Mouse (Mus musculus) forebrain, embryonic 10.5 days (tissue): ENCODE data around the gene Igsf6. TPM values are rescaled to one million over a fixed set of nuclear protein-coding genes. Genes with fewer than 3 reads are reported as not detected.

Experiments
- DNase-seq: peaks from one replicate; pipeline ENCODE4 v3.0.0-alpha.2; 2017; ENCODE audit warnings: low spot score; ENCODE audit errors: extremely low spot score
- H3K27ac ChIP-seq: fragments of 300-500 bp; sonication (generic); 2 replicates; pipeline ENCODE4 v1.5.1; 2016; ENCODE audit warnings: mild to moderate bottlenecking
- H3K27me3 ChIP-seq: fragments of 300-500 bp; sonication (generic); 2 replicates; pipeline ENCODE4 v1.6.1; 2016; ENCODE audit warnings: mild to moderate bottlenecking; ENCODE audit not compliant: poor library complexity, severe bottlenecking
- H3K36me3 ChIP-seq: fragments of 300-500 bp; sonication (generic); replicated peaks from 2 replicates; pipeline ENCODE4 v1.6.1; 2016; ENCODE audit warnings: mild to moderate bottlenecking, moderate library complexity
- H3K4me1 ChIP-seq: fragments of 300-500 bp; sonication (generic); 2 replicates; pipeline ENCODE4 v1.6.1; 2016
- H3K4me3 ChIP-seq: fragments of 300-500 bp; sonication (generic); 2 replicates; pipeline ENCODE4 v1.5.1; 2016; ENCODE audit warnings: mild to moderate bottlenecking, moderate library complexity
- H3K9me3 ChIP-seq: fragments of 300-500 bp; sonication (generic); 2 replicates; pipeline ENCODE4 v1.6.1; 2016; ENCODE audit warnings: mild to moderate bottlenecking, moderate library complexity
- WGBS: fragments of 180-500 bp; shearing (Covaris S2); methylation state at CpG from one replicate; pipeline ENCODE4 v1.1.7; 2016; 5-methylcytosine and 5-hydroxymethylcytosine counted together
- polyA plus RNA-seq: library from polyadenylated mRNA; unstranded; fragments of >200 nt; fragmentation: Nextera tagmentation; extraction: Ambion mirVana; gene quantifications from 2 replicates; pipeline ENCODE4 v1.2.1, GENCODE M21; 2016

Igsf6 gene
- polyA plus RNA-seq, 1 experiment from 2014 or later = 1.1 TPM

- Histone ChIP-seq H3K27me3 (no peaks in the 10 kb centered on the region), H3K4me3 (no peak overlapping the region), H3K36me3 (peaks cover 43% of the 10 kb centered on the region), H3K27ac (no peak overlapping the region), H3K4me1 (peaks cover 20% of the 10 kb centered on the region), H3K9me3 (no peaks in the 10 kb centered on the region)
- no peak for DNase-seq
- WGBS = 75% methylated on average over 2 of the region's 2 CpGs
Measured at GRCm38 (mm10) chr7:121081816-121082215, 7.4 kb upstream of the Igsf6 start.

GRCm38 (mm10) chr7:121081350-121081749 lies 7.0 kb upstream of the Igsf6 start, which contains the start of gene Otoa:
Otoa (plus strand) TSS chr7:121081650.
- H3K9me3 ChIP-seq = no peaks in the 10 kb centered on the region
- no peaks in the 10 kb centered on the region for H3K27me3 ChIP-seq
- DNase-seq = no peak
- H3K4me3 ChIP-seq = no peak within 1 kb of the TSS
- H3K36me3 ChIP-seq = peaks cover 47% of the 10 kb centered on the region
- H3K4me1 ChIP-seq = peaks cover 20% of the 10 kb centered on the region
- 91% methylated on average over 4 of the region's 4 CpGs for WGBS
- no peak within 1 kb of the TSS for H3K27ac ChIP-seq

- no peaks in the 10 kb centered on the region for H3K9me3 ChIP-seq
- H3K27ac ChIP-seq = no peak overlapping the region; the same call in 1 of the 2 replicates
- H3K4me3 ChIP-seq = no peak overlapping the region
- peak; percentile 39 for DNase-seq
- H3K36me3 ChIP-seq = peaks cover 73% of the 10 kb centered on the region
- WGBS = 20% methylated on average over 5 of the region's 5 CpGs
- peaks cover 4% of the 10 kb centered on the region for H3K4me1 ChIP-seq
- H3K27me3 ChIP-seq = no peaks in the 10 kb centered on the region
Measured at GRCm38 (mm10) chr7:121077829-121078228, 3.5 kb upstream of the Igsf6 start.

GRCm38 (mm10) chr7:121077311-121077710 lies 2.9 kb upstream of the Igsf6 start:
- Histone ChIP-seq H3K4me1 (peaks cover 4% of the 10 kb centered on the region), H3K36me3 (peaks cover 70% of the 10 kb centered on the region), H3K27ac (no peak overlapping the region), H3K4me3 (no peak overlapping the region), H3K9me3 (no peaks in the 10 kb centered on the region), H3K27me3 (no peaks in the 10 kb centered on the region)
- no peak for DNase-seq
- WGBS = 86% methylated on average over 6 of the region's 6 CpGs

- Histone ChIP-seq H3K4me1 (peaks cover 4% of the 10 kb centered on the region), H3K36me3 (peaks cover 86% of the 10 kb centered on the region), H3K9me3 (no peaks in the 10 kb centered on the region), H3K4me3 (no peak overlapping the region), H3K27me3 (no peaks in the 10 kb centered on the region), H3K27ac (no peak overlapping the region)
- no peak for DNase-seq
- WGBS = 96% methylated on average over 5 of the region's 5 CpGs
Measured at GRCm38 (mm10) chr7:121075416-121075815, 1.0 kb upstream of the Igsf6 start.

- DNase-seq = no peak
- H3K9me3 ChIP-seq = no peaks in the 10 kb centered on the region
- H3K4me3 ChIP-seq = no peak overlapping the region
- no peaks in the 10 kb centered on the region for H3K27me3 ChIP-seq
- 89% methylated on average over 6 of the region's 6 CpGs for WGBS
- H3K4me1 ChIP-seq = peaks cover 4% of the 10 kb centered on the region
- H3K27ac ChIP-seq = no peak overlapping the region
- peaks cover 88% of the 10 kb centered on the region for H3K36me3 ChIP-seq
Measured at GRCm38 (mm10) chr7:121074801-121075400, 529 bp upstream of the Igsf6 start.

GRCm38 (mm10) chr7:121072506-121072905 lies 1.9 kb downstream of the Igsf6 start:
- H3K9me3 ChIP-seq = no peaks in the 10 kb centered on the region
- H3K27me3 ChIP-seq = no peaks in the 10 kb centered on the region
- peaks cover 80% of the 10 kb centered on the region for H3K36me3 ChIP-seq
- no peaks in the 10 kb centered on the region for H3K4me1 ChIP-seq
- WGBS = 94% methylated on average over 5 of the region's 5 CpGs
- no peak for DNase-seq
- no peak overlapping the region for H3K27ac ChIP-seq
- no peak overlapping the region for H3K4me3 ChIP-seq

GRCm38 (mm10) chr7:121071276-121071675 lies 3.1 kb downstream of the Igsf6 start:
- H3K4me1 ChIP-seq = no peaks in the 10 kb centered on the region
- no peak overlapping the region for H3K27ac ChIP-seq
- no peak for DNase-seq
- no peaks in the 10 kb centered on the region for H3K9me3 ChIP-seq
- H3K36me3 ChIP-seq = peaks cover 78% of the 10 kb centered on the region
- H3K27me3 ChIP-seq = no peaks in the 10 kb centered on the region
- no peak overlapping the region for H3K4me3 ChIP-seq
- 92% methylated on average over 4 of the region's 4 CpGs for WGBS

GRCm38 (mm10) chr7:121064309-121064708 lies 10.1 kb downstream of the Igsf6 start:
- no peak for DNase-seq
- no peak overlapping the region for H3K27ac ChIP-seq
- H3K4me1 ChIP-seq = no peaks in the 10 kb centered on the region
- H3K27me3 ChIP-seq = no peaks in the 10 kb centered on the region
- H3K36me3 ChIP-seq = peaks cover 52% of the 10 kb centered on the region
- no peak overlapping the region for H3K4me3 ChIP-seq
- WGBS = 72% methylated on average over 4 of the region's 4 CpGs
- no peaks in the 10 kb centered on the region for H3K9me3 ChIP-seq

- WGBS = 76% methylated on average over 6 of the region's 6 CpGs
- H3K9me3 ChIP-seq = no peaks in the 10 kb centered on the region
- peaks cover 66% of the 10 kb centered on the region for H3K36me3 ChIP-seq
- no peak overlapping the region for H3K4me3 ChIP-seq
- H3K27me3 ChIP-seq = no peaks in the 10 kb centered on the region
- no peaks in the 10 kb centered on the region for H3K4me1 ChIP-seq
- DNase-seq = no peak
- H3K27ac ChIP-seq = no peak overlapping the region
Measured at GRCm38 (mm10) chr7:121059477-121060218, 14.7 kb downstream of the Igsf6 start.

- Histone ChIP-seq H3K36me3 (peaks cover 100% of the 10 kb centered on the region), H3K27me3 (no peaks in the 10 kb centered on the region), H3K4me1 (no peaks in the 10 kb centered on the region), H3K9me3 (no peaks in the 10 kb centered on the region), H3K4me3 (no peak overlapping the region), H3K27ac (no peak overlapping the region)
- WGBS = 90% methylated on average over 4 of the region's 4 CpGs
- DNase-seq = no peak
Measured at GRCm38 (mm10) chr7:121053071-121053470, 21.3 kb downstream of the Igsf6 start.

GRCm38 (mm10) chr7:121047624-121048023 lies 26.7 kb downstream of the Igsf6 start:
- H3K4me3 ChIP-seq = no peak overlapping the region
- no peaks in the 10 kb centered on the region for H3K27me3 ChIP-seq
- no peak overlapping the region for H3K27ac ChIP-seq
- no peak for DNase-seq
- no peaks in the 10 kb centered on the region for H3K4me1 ChIP-seq
- 95% methylated on average over 2 of the region's 2 CpGs for WGBS
- H3K36me3 ChIP-seq = peaks cover 54% of the 10 kb centered on the region
- peaks cover 7% of the 10 kb centered on the region; the same call in 1 of the 2 replicates for H3K9me3 ChIP-seq

GRCm38 (mm10) chr7:121045671-121046453 lies 28.5 kb downstream of the Igsf6 start:
- Histone ChIP-seq H3K4me3 (no peak overlapping the region), H3K27me3 (no peaks in the 10 kb centered on the region), H3K36me3 (peaks cover 36% of the 10 kb centered on the region), H3K9me3 (peaks cover 7% of the 10 kb centered on the region; the same call in 1 of the 2 replicates), H3K4me1 (no peaks in the 10 kb centered on the region), H3K27ac (no peak overlapping the region)
- no peak for DNase-seq
- WGBS = 95% methylated on average over 6 of the region's 6 CpGs
